Mouse (Mus musculus): ENCODE measurements around the gene A630076J17Rik. TPM values are rescaled to one million over a fixed set of nuclear protein-coding genes. Genes with fewer than 3 reads are reported as not detected.

The A630076J17Rik gene
- not detected for polyA plus RNA-seq (2014; fragmentation: Illumina TruSeq; extraction: RNeasy Lipid Tissue Mini Kit (QIAGEN cat#74804); ENCODE audit: low read depth, low replicate concordance)

GRCm38 (mm10) chr3:107230527-107230926 is at the start of gene A630076J17Rik:
Gene A630076J17Rik (plus strand): TSS chr3:107230614.

GRCm38 (mm10) chr3:107182756-107183155 is 47.7 kb upstream of the A630076J17Rik start, which contains the start of gene Kcna10:
Gene Kcna10 (plus strand): TSS chr3:107183056.

GRCm38 (mm10) chr3:107221608-107222007 is 8.8 kb upstream of the A630076J17Rik start, which contains the start of gene Cym:
Gene Cym (minus strand): TSS chr3:107221732.

GRCm38 (mm10) chr3:107239607-107240006 is 9.2 kb downstream of the A630076J17Rik start, which contains the start of gene Prok1:
Gene Prok1 (minus strand): TSS chr3:107239707.

GRCm38 (mm10) chr3:107278479-107279269 is 48.3 kb downstream of the A630076J17Rik start, which contains the start of gene Lamtor5:
Gene Lamtor5 (plus strand): TSS chr3:107278858.

Other genes with a start within 250 kb of the A630076J17Rik start
- gene Kcna3, start 194.4 kb upstream of the A630076J17Rik start, polyA plus RNA-seq (2014; fragmentation: Illumina TruSeq; extraction: RNeasy Lipid Tissue Mini Kit (QIAGEN cat#74804); ENCODE audit: low read depth, low replicate concordance), result not detected
- 1.6 TPM for gene Kcna2, start 129.5 kb upstream of the A630076J17Rik start, polyA plus RNA-seq (2014; fragmentation: Illumina TruSeq; extraction: RNeasy Lipid Tissue Mini Kit (QIAGEN cat#74804); ENCODE audit: low read depth, low replicate concordance)
- not detected for gene Kcna10, start 47.6 kb upstream of the A630076J17Rik start, polyA plus RNA-seq (2014; fragmentation: Illumina TruSeq; extraction: RNeasy Lipid Tissue Mini Kit (QIAGEN cat#74804); ENCODE audit: low read depth, low replicate concordance)
- gene Cym, start 8.9 kb upstream of the A630076J17Rik start, polyA plus RNA-seq (2014; fragmentation: Illumina TruSeq; extraction: RNeasy Lipid Tissue Mini Kit (QIAGEN cat#74804); ENCODE audit: low read depth, low replicate concordance), result not detected
- gene Prok1, start 9.1 kb downstream of the A630076J17Rik start, polyA plus RNA-seq (2014; fragmentation: Illumina TruSeq; extraction: RNeasy Lipid Tissue Mini Kit (QIAGEN cat#74804); ENCODE audit: low read depth, low replicate concordance), result not detected
- 179 TPM for gene Lamtor5, start 48.2 kb downstream of the A630076J17Rik start, polyA plus RNA-seq (2014; fragmentation: Illumina TruSeq; extraction: RNeasy Lipid Tissue Mini Kit (QIAGEN cat#74804); ENCODE audit: low read depth, low replicate concordance)
- gene Slc16a4, start 60.6 kb downstream of the A630076J17Rik start, polyA plus RNA-seq (2014; fragmentation: Illumina TruSeq; extraction: RNeasy Lipid Tissue Mini Kit (QIAGEN cat#74804); ENCODE audit: low read depth, low replicate concordance), result 2.3 TPM
- 18.6 TPM for gene Rbm15, start 103.1 kb downstream of the A630076J17Rik start, polyA plus RNA-seq (2014; fragmentation: Illumina TruSeq; extraction: RNeasy Lipid Tissue Mini Kit (QIAGEN cat#74804); ENCODE audit: low read depth, low replicate concordance)
- 1.7 TPM for gene Kcnc4, start 228.9 kb downstream of the A630076J17Rik start, polyA plus RNA-seq (2014; fragmentation: Illumina TruSeq; extraction: RNeasy Lipid Tissue Mini Kit (QIAGEN cat#74804); ENCODE audit: low read depth, low replicate concordance)

Data from adrenal gland, adult 10 weeks (tissue).